Mouse (Mus musculus) liver, postnatal 0 days (tissue): ENCODE results near the gene Syn2. TPM values are rescaled to one million over a fixed set of nuclear protein-coding genes. Genes with fewer than 3 reads are reported as not detected.
A peak's percentile ranks its signal among the peaks of the same experiment; 100 is the strongest.

Source experiments
- ATAC-seq: fragments of 200-750 bp; cut with Nextera tagmentation; 2 replicates; pipeline ENCODE4 v1.8.0; 2017; ENCODE audit warnings: mild to moderate bottlenecking, moderate library complexity
- DNase-seq: peaks from one replicate; pipeline ENCODE4 v3.0.0-alpha.2; 2016
- H3K27ac ChIP-seq: fragments of 300-500 bp; sonication (generic); 2 replicates; pipeline ENCODE4 v1.5.1; 2014; ENCODE audit warnings: antibody characterized with exemption, moderate library complexity, mild to moderate bottlenecking, low read depth
- H3K27me3 ChIP-seq: fragments of 300-500 bp; sonication (generic); 2 replicates; pipeline ENCODE4 v1.6.1; 2014; ENCODE audit warnings: low read length, control low read depth, mixed read lengths; ENCODE audit not compliant: insufficient read depth
- H3K36me3 ChIP-seq: fragments of 300-500 bp; sonication (generic); replicated peaks from 2 replicates; pipeline ENCODE4 v1.6.1; 2014; ENCODE audit warnings: mild to moderate bottlenecking, control low read depth, low read length, moderate library complexity, mixed read lengths; ENCODE audit not compliant: insufficient read depth
- H3K4me1 ChIP-seq: fragments of 300-500 bp; sonication (generic); 2 replicates; pipeline ENCODE4 v1.6.1; 2014; ENCODE audit warnings: antibody characterized with exemption, mild to moderate bottlenecking, control low read depth; ENCODE audit not compliant: insufficient read depth
- H3K4me2 ChIP-seq: fragments of 300-500 bp; sonication (generic); 2 replicates; pipeline ENCODE4 v1.6.1; 2014; ENCODE audit warnings: low read depth, mild to moderate bottlenecking, low read length, moderate library complexity, mixed read lengths
- H3K4me3 ChIP-seq: fragments of 300-500 bp; sonication (generic); 2 replicates; pipeline ENCODE4 v1.5.1; 2014; ENCODE audit warnings: low read depth, low read length
- H3K9ac ChIP-seq: fragments of 300-500 bp; sonication (generic); replicated peaks from 2 replicates; pipeline ENCODE4 v1.6.1; 2014; ENCODE audit warnings: mild to moderate bottlenecking, moderate library complexity
- H3K9me3 ChIP-seq: fragments of 300-500 bp; sonication (generic); 2 replicates; pipeline ENCODE4 v1.6.1; 2016; ENCODE audit warnings: mild to moderate bottlenecking, control low read depth, low read length, mixed read lengths
- CTCF ChIP-seq: sonication (generic); IDR thresholded peaks from 2 replicates; pipeline ENCODE4 v1.5.1; 2016; ENCODE audit warnings: antibody characterized with exemption, low read depth
- EP300 ChIP-seq: IDR thresholded peaks from 2 replicates; pipeline ENCODE4 v1.6.1; 2016; ENCODE audit warnings: antibody characterized with exemption, low read depth, mild to moderate bottlenecking
- WGBS: fragments of 180-500 bp; shearing (Covaris S2); extraction: QIAGEN DNeasy Blood & Tissue Kit; methylation state at CpG from one replicate; pipeline ENCODE4 v1.1.7; 2014; ENCODE audit not compliant: insufficient replicate concordance; 5-methylcytosine and 5-hydroxymethylcytosine counted together
- polyA plus RNA-seq: library from polyadenylated mRNA; unstranded; fragments of >200 nt; fragmentation: Nextera tagmentation; extraction: Ambion mirVana; gene quantifications from 2 replicates; pipeline ENCODE4 v1.2.1, GENCODE M21; 2015

Gene Syn2
- polyA plus RNA-seq, 1 experiment from 2014 or later, result 0.20 TPM

- Histone ChIP-seq H3K4me1 (no peaks in the 10 kb centered on the region), H3K36me3 (no peaks in the 10 kb centered on the region), H3K4me3 (no peak overlapping the region), H3K27me3 (no peaks in the 10 kb centered on the region), H3K4me2 (no peak overlapping the region), H3K9me3 (no peaks in the 10 kb centered on the region), H3K27ac (no peak overlapping the region), H3K9ac (no peak overlapping the region)
- ATAC-seq (no peak), DNase-seq (no peak)
- WGBS, result 63% methylated on average over 4 of the region's 4 CpGs
- TF ChIP-seq EP300, result no peak
- no peak for TF ChIP-seq CTCF
These were observed 12.5 kb upstream of the Syn2 start for GRCm38 (mm10) chr6:115122181-115122580.

- H3K9me3 ChIP-seq, result no peaks in the 10 kb centered on the region
These were observed 11.2 kb upstream of the Syn2 start for GRCm38 (mm10) chr6:115123262-115124201.

GRCm38 (mm10) chr6:115124675-115125357 lies 9.9 kb upstream of the Syn2 start:
- TF ChIP-seq EP300 (no peak), CTCF (no peak)
- Histone ChIP-seq H3K4me2 (no peak overlapping the region), H3K9ac (no peak overlapping the region), H3K27me3 (no peaks in the 10 kb centered on the region), H3K9me3 (no peaks in the 10 kb centered on the region), H3K36me3 (no peaks in the 10 kb centered on the region), H3K27ac (no peak overlapping the region), H3K4me1 (no peaks in the 10 kb centered on the region), H3K4me3 (no peak overlapping the region)
- DNase-seq (no peak), ATAC-seq (no peak)
- 63% methylated on average over 2 of the region's 2 CpGs for WGBS

More at GRCm38 (mm10) chr6:115123262-115124201, 11.2 kb upstream of the Syn2 start:
- H3K27me3 ChIP-seq, result no peaks in the 10 kb centered on the region
- ATAC-seq, result no peak
- H3K36me3 ChIP-seq, result no peaks in the 10 kb centered on the region
- TF ChIP-seq EP300 (no peak), CTCF (no peak)
- H3K4me1 ChIP-seq, result no peaks in the 10 kb centered on the region
- no peak for DNase-seq
- H3K9ac ChIP-seq, result no peak overlapping the region
- no peak overlapping the region for H3K4me3 ChIP-seq
- H3K4me2 ChIP-seq, result peak overlapping the region; percentile 26; the same call in 1 of the 2 replicates
- no peak overlapping the region for H3K27ac ChIP-seq
- 19% methylated on average over 10 of the region's 10 CpGs for WGBS

- Histone ChIP-seq H3K9ac (no peak overlapping the region), H3K27ac (no peak overlapping the region), H3K4me2 (no peak overlapping the region), H3K36me3 (no peaks in the 10 kb centered on the region), H3K4me3 (no peak overlapping the region), H3K27me3 (no peaks in the 10 kb centered on the region), H3K9me3 (no peaks in the 10 kb centered on the region), H3K4me1 (no peaks in the 10 kb centered on the region)
- 63% methylated on average over 1 of the region's 1 CpGs for WGBS
- no peak for TF ChIP-seq CTCF
- TF ChIP-seq EP300, result no peak
- DNase-seq (no peak), ATAC-seq (no peak)
These were observed 9.4 kb upstream of the Syn2 start for GRCm38 (mm10) chr6:115125358-115125720.

GRCm38 (mm10) chr6:115126232-115126785 lies 8.4 kb upstream of the Syn2 start:
- Histone ChIP-seq H3K36me3 (no peaks in the 10 kb centered on the region), H3K4me3 (no peak overlapping the region), H3K9ac (no peak overlapping the region), H3K27me3 (peaks cover 5% of the 10 kb centered on the region; the same call in 1 of the 2 replicates), H3K9me3 (no peaks in the 10 kb centered on the region), H3K4me1 (no peaks in the 10 kb centered on the region), H3K27ac (no peak overlapping the region), H3K4me2 (no peak overlapping the region)
- ATAC-seq (no peak), DNase-seq (no peak)
- TF ChIP-seq EP300 (no peak), CTCF (no peak)
- WGBS, result 40% methylated on average over 2 of the region's 2 CpGs

GRCm38 (mm10) chr6:115126851-115127250 lies 7.9 kb upstream of the Syn2 start:
- Histone ChIP-seq H3K4me2 (no peak overlapping the region), H3K27ac (no peak overlapping the region), H3K36me3 (no peaks in the 10 kb centered on the region), H3K4me3 (no peak overlapping the region), H3K9me3 (no peaks in the 10 kb centered on the region), H3K27me3 (peaks cover 5% of the 10 kb centered on the region; the same call in 1 of the 2 replicates), H3K4me1 (no peaks in the 10 kb centered on the region), H3K9ac (no peak overlapping the region)
- ATAC-seq (no peak), DNase-seq (no peak)
- TF ChIP-seq CTCF, result no peak
- 59% methylated on average over 3 of the region's 3 CpGs for WGBS
